Mouse (Mus musculus): ENCODE measurements around the gene Gm3020.
"Not testable (repeated sequence)": the region's sequence is repeated elsewhere in the genome, so short reads cannot be mapped to it uniquely, and the experiment has no call there.

The Gm3020 gene

DNA sequence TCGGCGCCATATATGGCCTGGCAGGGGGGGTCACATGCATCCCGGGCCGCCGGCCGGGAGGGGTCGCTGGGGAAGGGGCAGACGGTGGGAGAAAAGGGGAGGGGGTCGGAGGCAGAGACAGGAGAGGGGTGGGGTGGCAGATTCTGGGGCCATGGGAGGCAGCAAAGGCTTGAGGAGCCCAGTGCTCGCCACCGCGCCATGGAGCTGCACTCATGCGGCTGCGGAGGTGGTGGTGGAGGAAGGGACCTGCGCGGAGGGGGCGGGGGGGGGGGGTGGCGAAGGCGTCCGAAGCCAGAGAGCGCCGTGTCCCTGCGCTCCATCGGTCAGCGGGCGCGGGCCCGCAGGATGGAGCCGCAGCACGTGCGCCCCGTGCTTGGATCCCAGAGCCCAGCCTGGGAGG is at the start of gene Gm3020:
Gm3020 (plus strand) TSS at position 301 of the 400 bp plus-strand sequence.
- DNase-seq (ENCODE audit: low spot score in 2 of 2) = not testable (repeated sequence)

DNA sequence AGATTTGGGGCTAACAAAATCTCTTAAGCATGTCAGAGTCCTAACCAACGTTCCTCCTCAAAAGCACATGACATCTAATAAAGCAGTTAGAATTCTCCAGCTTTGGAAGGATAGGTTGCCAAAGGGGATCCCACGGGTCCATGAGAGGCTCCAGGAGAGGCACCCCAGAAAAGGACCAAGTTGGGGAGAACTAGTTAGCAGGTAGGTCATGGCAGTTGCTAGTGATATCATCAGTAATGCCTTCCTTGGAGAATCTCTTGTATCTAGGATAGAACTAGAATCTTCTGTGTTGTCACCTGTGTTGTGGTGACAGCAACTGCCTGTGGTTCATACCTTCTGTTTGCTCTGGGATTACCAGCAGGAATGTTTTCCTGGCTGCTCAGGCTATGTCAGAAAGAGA is 17.6 kb upstream of the Gm3020 start, which contains the start of gene Gm3012:
Gm3012 (plus strand) TSS at position 301 of the 400 bp plus-strand sequence.
- DNase-seq (ENCODE audit: low spot score in 2 of 2) = not testable (repeated sequence)

- DNase-seq (ENCODE audit: low spot score in 2 of 2) = not testable (repeated sequence)
Observed at GRCm38 (mm10) chr14:3688483-3688882, 36.7 kb downstream of the Gm3020 start, which contains the start of gene Gm3043. Gm3043 (plus strand) TSS chr14:3688783.

Data from right cerebral cortex, postnatal 36 days (tissue).